Mouse (Mus musculus) midbrain, embryonic 10.5 days (tissue): ENCODE results near the gene Rnf44. TPM values are rescaled to one million over a fixed set of nuclear protein-coding genes. Genes with fewer than 3 reads are reported as not detected.

Source experiments
- DNase-seq: peaks from one replicate; pipeline ENCODE4 v3.0.0-alpha.2; 2017; ENCODE audit warnings: low spot score
- H3K27ac ChIP-seq: fragments of 300-500 bp; sonication (generic); replicated peaks from 2 replicates; pipeline ENCODE4 v1.5.1; 2016; ENCODE audit warnings: mild to moderate bottlenecking
- H3K27me3 ChIP-seq: fragments of 300-500 bp; sonication (generic); 2 replicates; pipeline ENCODE4 v1.6.1; 2016; ENCODE audit warnings: low read depth, mild to moderate bottlenecking; ENCODE audit not compliant: poor library complexity, severe bottlenecking
- H3K36me3 ChIP-seq: fragments of 300-500 bp; sonication (generic); 2 replicates; pipeline ENCODE4 v1.6.1; 2016; ENCODE audit warnings: mild to moderate bottlenecking, moderate library complexity
- H3K4me1 ChIP-seq: fragments of 300-500 bp; sonication (generic); 2 replicates; pipeline ENCODE4 v1.6.1; 2016
- H3K4me3 ChIP-seq: fragments of 300-500 bp; sonication (generic); 2 replicates; pipeline ENCODE4 v1.5.1; 2016; ENCODE audit warnings: mild to moderate bottlenecking, moderate library complexity
- H3K9me3 ChIP-seq: fragments of 300-500 bp; sonication (generic); replicated peaks from 2 replicates; pipeline ENCODE4 v1.6.1; 2016; ENCODE audit warnings: mild to moderate bottlenecking
- WGBS: fragments of 180-500 bp; shearing (Covaris S2); methylation state at CpG from one replicate; pipeline ENCODE4 v1.1.7; 2016; 5-methylcytosine and 5-hydroxymethylcytosine counted together
- polyA plus RNA-seq: library from polyadenylated mRNA; unstranded; fragments of >200 nt; fragmentation: Nextera tagmentation; extraction: Ambion mirVana; gene quantifications from 2 replicates; pipeline ENCODE4 v1.2.1, GENCODE M21; 2016

Gene Rnf44
- polyA plus RNA-seq, 1 experiment from 2014 or later = 90.1 TPM

GRCm38 (mm10) chr13:54632731-54633277, 60.9 kb downstream of the Rnf44 start:
- Histone ChIP-seq H3K27ac (no peak overlapping the region), H3K27me3 (no peaks in the 10 kb centered on the region), H3K4me1 (no peaks in the 10 kb centered on the region), H3K36me3 (peaks cover 77% of the 10 kb centered on the region), H3K9me3 (no peaks in the 10 kb centered on the region), H3K4me3 (no peak overlapping the region)
- 84% methylated on average over 3 of the region's 3 CpGs for WGBS
- no peak for DNase-seq

Other genes with a start within 250 kb of the Rnf44 start
- gene Thoc3, start 225.1 kb downstream of the Rnf44 start, polyA plus RNA-seq = 195 and 200 TPM in 2 replicates
- 12.0 and 12.8 TPM in 2 replicates for gene Simc1, start 190.1 kb downstream of the Rnf44 start, polyA plus RNA-seq
- 215 and 266 TPM in 2 replicates for gene 4833439L19Rik, start 128.5 kb downstream of the Rnf44 start, polyA plus RNA-seq
- 28.6 and 29.7 TPM in 2 replicates for gene Arl10, start 118.9 kb downstream of the Rnf44 start, polyA plus RNA-seq
- 89.7 and 105 TPM in 2 replicates for gene Nop16, start 103.8 kb downstream of the Rnf44 start, polyA plus RNA-seq
- 155 and 156 TPM in 2 replicates for gene Higd2a, start 103.7 kb downstream of the Rnf44 start, polyA plus RNA-seq
- 18.7 and 24.3 TPM in 2 replicates for gene Cltb, start 82.6 kb downstream of the Rnf44 start, polyA plus RNA-seq
- gene Faf2, start 72.1 kb downstream of the Rnf44 start, polyA plus RNA-seq = 88.4 and 89.7 TPM in 2 replicates
- not detected in 2 replicates for gene Cdhr2, start 7.6 kb upstream of the Rnf44 start, polyA plus RNA-seq
- 0.88 and 1.1 TPM in 2 replicates for gene Gprin1, start 56.0 kb upstream of the Rnf44 start, polyA plus RNA-seq
- gene Sncb, start 72.7 kb upstream of the Rnf44 start, polyA plus RNA-seq = 1.5 TPM in 2 replicates
- gene Eif4e1b, start 90.1 kb upstream of the Rnf44 start, polyA plus RNA-seq = not detected in 2 replicates
- gene Tspan17, start 95.5 kb upstream of the Rnf44 start, polyA plus RNA-seq = 12.9 and 20.6 TPM in 2 replicates